11 mouse cellular contexts compared by ENCODE assay signal in genomic region chr9:112213411-112214255, GRCm38 (mm10). TPM values are rescaled to one million over a fixed set of nuclear protein-coding genes. Genes with fewer than 3 reads are reported as not detected.
A peak's percentile ranks its signal among the peaks of the same experiment; 100 is the strongest.
DNase-seq lines count a peak whose midpoint lies in the region; ATAC-seq and TF ChIP-seq lines count a peak whose summit lies in the region.
"Had no signal": no experiment of that assay in that cellular context is flagged by ENCODE, and none has a peak within 500 bp of the region (broad histone marks: within the 10 kb centered on the region; RNA-seq: fewer than 3 reads in every experiment).

No protein-coding gene starts in this region.

- 67% methylated on average over 10 of the region's 10 CpGs for WGBS in hindbrain, postnatal 0 days
- WGBS in hindbrain, embryonic 16.5 days: 69% methylated on average over 10 of the region's 10 CpGs
- WGBS in intestine, embryonic 15.5 days: 41% methylated on average over 10 of the region's 10 CpGs
- WGBS in forebrain, embryonic 16.5 days: 73% methylated on average over 10 of the region's 10 CpGs
- 72% methylated on average over 10 of the region's 10 CpGs for WGBS in hindbrain, embryonic 14.5 days

- no peak overlapping the region for H3K9ac ChIP-seq in hindbrain, postnatal 0 days (replicated peaks; ENCODE audit: low read length)
- H3K9ac ChIP-seq in hindbrain, embryonic 16.5 days (ENCODE audit: low read depth, low read length): no peak overlapping the region
- no peak overlapping the region for H3K9ac ChIP-seq in intestine, embryonic 15.5 days
- H3K9ac ChIP-seq in forebrain, embryonic 16.5 days (replicated peaks; ENCODE audit: low read depth, low read length): no peak overlapping the region
- no peak overlapping the region for H3K9ac ChIP-seq in hindbrain, embryonic 14.5 days
- H3K9ac ChIP-seq: hindbrain, embryonic 15.5 days; neural tube, embryonic 13.5 days had no signal

- H3K36me3 ChIP-seq in hindbrain, postnatal 0 days (ENCODE audit: insufficient read depth, low read length): peaks cover 5% of the 10 kb centered on the region; the same call in 1 of the 2 replicates
- H3K36me3 ChIP-seq in hindbrain, embryonic 16.5 days (ENCODE audit: control insufficient read depth, insufficient read depth, low read length): no peaks in the 10 kb centered on the region
- no peaks in the 10 kb centered on the region for H3K36me3 ChIP-seq in intestine, embryonic 15.5 days
- no peaks in the 10 kb centered on the region for H3K36me3 ChIP-seq in forebrain, embryonic 16.5 days (ENCODE audit: control insufficient read depth, insufficient read depth)
- H3K36me3 ChIP-seq in hindbrain, embryonic 14.5 days (replicated peaks; ENCODE audit: control insufficient read depth, insufficient read depth): 0 out of 2 replicates have a peak, but pooled peaks cover 5% of the 10 kb centered on the region
- H3K36me3 ChIP-seq: hindbrain, embryonic 15.5 days; neural tube, embryonic 13.5 days had no signal

- H3K4me2 ChIP-seq in hindbrain, postnatal 0 days (ENCODE audit: low read depth, low read length): no peak overlapping the region
- no peak overlapping the region for H3K4me2 ChIP-seq in hindbrain, embryonic 16.5 days (ENCODE audit: low read length)
- H3K4me2 ChIP-seq in intestine, embryonic 15.5 days (replicated peaks): no peak overlapping the region
- H3K4me2 ChIP-seq in forebrain, embryonic 16.5 days (ENCODE audit: low read length): no peak overlapping the region
- H3K4me2 ChIP-seq in hindbrain, embryonic 14.5 days (replicated peaks): no peak overlapping the region
- H3K4me2 ChIP-seq: hindbrain, embryonic 15.5 days; neural tube, embryonic 13.5 days had no signal

- H3K27ac ChIP-seq in hindbrain, postnatal 0 days: no peak overlapping the region
- no peak overlapping the region for H3K27ac ChIP-seq in hindbrain, embryonic 16.5 days (ENCODE audit: low read depth, low read length)
- H3K27ac ChIP-seq in intestine, embryonic 15.5 days: no peak overlapping the region
- no peak overlapping the region for H3K27ac ChIP-seq in forebrain, embryonic 16.5 days (ENCODE audit: low read length)
- no peak overlapping the region for H3K27ac ChIP-seq in hindbrain, embryonic 14.5 days
- H3K27ac ChIP-seq: hindbrain, embryonic 15.5 days; neural tube, embryonic 13.5 days had no signal

- ATAC-seq in hindbrain, postnatal 0 days: no peak
- no peak for ATAC-seq in hindbrain, embryonic 16.5 days
- peak; percentile 63 for ATAC-seq in CD4-positive, CD25-positive, alpha-beta regulatory T cell, adult 4 months
- peak; percentile 89 for ATAC-seq in intestine, embryonic 15.5 days
- ATAC-seq in forebrain, embryonic 16.5 days: no peak
- no peak for ATAC-seq in hindbrain, embryonic 14.5 days (ENCODE audit: low FRiP score)

- H3K9me3 ChIP-seq in hindbrain, postnatal 0 days (ENCODE audit: low read length): no peaks in the 10 kb centered on the region
- H3K9me3 ChIP-seq in hindbrain, embryonic 16.5 days (ENCODE audit: control insufficient read depth, low read length): no peaks in the 10 kb centered on the region
- no peaks in the 10 kb centered on the region for H3K9me3 ChIP-seq in intestine, embryonic 15.5 days
- no peaks in the 10 kb centered on the region for H3K9me3 ChIP-seq in forebrain, embryonic 16.5 days (ENCODE audit: control insufficient read depth, low read length)
- H3K9me3 ChIP-seq in hindbrain, embryonic 14.5 days (ENCODE audit: control insufficient read depth, low read length): no peaks in the 10 kb centered on the region
- H3K9me3 ChIP-seq: hindbrain, embryonic 15.5 days; neural tube, embryonic 13.5 days had no signal

- peak; percentile 34 for DNase-seq in hindbrain, postnatal 0 days (ENCODE audit: low spot score)
- DNase-seq in 416B (ENCODE audit: low read depth): peak; percentile 57
- DNase-seq in frontal cortex, postnatal 25 days (ENCODE audit: low spot score in 2 of 2): no peak
- DNase-seq in hindbrain, embryonic 14.5 days (ENCODE audit: low spot score): no peak
- DNase-seq: adrenal gland, postnatal 36 days had no signal

- H3K27me3 ChIP-seq in hindbrain, postnatal 0 days (ENCODE audit: insufficient read depth, low read length): no peaks in the 10 kb centered on the region
- H3K27me3 ChIP-seq in hindbrain, embryonic 16.5 days (replicated peaks; ENCODE audit: control insufficient read depth, insufficient read depth, low read length): no peaks in the 10 kb centered on the region
- H3K27me3 ChIP-seq in intestine, embryonic 15.5 days (replicated peaks): no peaks in the 10 kb centered on the region
- H3K27me3 ChIP-seq in forebrain, embryonic 16.5 days (replicated peaks; ENCODE audit: control insufficient read depth, insufficient read depth, low read length): no peaks in the 10 kb centered on the region
- H3K27me3 ChIP-seq in hindbrain, embryonic 14.5 days (ENCODE audit: control insufficient read depth, insufficient read depth, low read length): no peaks in the 10 kb centered on the region
- H3K27me3 ChIP-seq: hindbrain, embryonic 15.5 days; neural tube, embryonic 13.5 days had no signal

- peak; percentile 50 for TF ChIP-seq CTCF in hindbrain, postnatal 0 days (IDR thresholded peaks at IDR 0.05; ENCODE audit: low read depth)

- H3K4me1 ChIP-seq in hindbrain, postnatal 0 days (ENCODE audit: insufficient read depth, low read length): no peaks in the 10 kb centered on the region
- peaks cover 2% of the 10 kb centered on the region; the same call in 1 of the 2 replicates for H3K4me1 ChIP-seq in hindbrain, embryonic 16.5 days (ENCODE audit: control insufficient read depth, insufficient read depth, low read depth, low read length)
- H3K4me1 ChIP-seq in intestine, embryonic 15.5 days (replicated peaks): no peaks in the 10 kb centered on the region
- peaks cover 2% of the 10 kb centered on the region; the same call in 1 of the 2 replicates for H3K4me1 ChIP-seq in forebrain, embryonic 16.5 days (replicated peaks; ENCODE audit: control insufficient read depth, insufficient read depth, low read length)
- no peaks in the 10 kb centered on the region for H3K4me1 ChIP-seq in hindbrain, embryonic 14.5 days (replicated peaks; ENCODE audit: control insufficient read depth, insufficient read depth, low read length)

- H3K4me3 ChIP-seq in hindbrain, postnatal 0 days (ENCODE audit: low read length): no peak overlapping the region
- H3K4me3 ChIP-seq in hindbrain, embryonic 16.5 days (ENCODE audit: low read length): no peak overlapping the region
- H3K4me3 ChIP-seq in intestine, embryonic 15.5 days (replicated peaks): no peak overlapping the region
- H3K4me3 ChIP-seq in forebrain, embryonic 16.5 days (replicated peaks; ENCODE audit: low read length): no peak overlapping the region
- H3K4me3 ChIP-seq in hindbrain, embryonic 14.5 days (replicated peaks; ENCODE audit: low read length): no peak overlapping the region
- H3K4me3 ChIP-seq: hindbrain, embryonic 15.5 days; neural tube, embryonic 13.5 days had no signal

RNA-seq across cellular contexts. Expression of gene Arpp21, which starts 22.1 kb away (rescaled TPM):
- 80.5 and 88.0 TPM in 2 replicates for total RNA-seq in hindbrain, postnatal 0 days (2014; rRNA removed)
- polyA plus RNA-seq in hindbrain, postnatal 0 days (2015; fragmentation: Nextera tagmentation; extraction: Ambion mirVana): 60.9 and 64.6 TPM in 2 replicates
- 48.2 and 61.8 TPM in 2 replicates for polyA plus RNA-seq in hindbrain, embryonic 16.5 days (2015; fragmentation: Nextera tagmentation; extraction: Ambion mirVana)
- under 1 TPM in 1 of 2 experiments, not detected in 1; 0.36 TPM for polyA plus RNA-seq in CD4-positive, CD25-positive, alpha-beta regulatory T cell, adult 4 months (2017; shearing (Covaris generic))
- polyA plus RNA-seq in intestine, embryonic 15.5 days (2015; fragmentation: Nextera tagmentation; extraction: Ambion mirVana): 0.70 and 1.1 TPM in 2 replicates
- polyA plus RNA-seq in forebrain, embryonic 16.5 days (2015; fragmentation: Nextera tagmentation; extraction: Ambion mirVana): 81.2 and 115 TPM in 2 replicates
- polyA plus RNA-seq in hindbrain, embryonic 14.5 days (2014; fragmentation: Nextera tagmentation; extraction: Ambion mirVana): 29.1 and 40.8 TPM in 2 replicates

Comparison
In these comparisons a context has a peak if more than half of its experiments do, and no peak if none do; other contexts are left out.
1. DNase-seq: peak in hindbrain, postnatal 0 days (single experiment) and 416B (single experiment); none in frontal cortex, postnatal 25 days (0 of 2) and hindbrain, embryonic 14.5 days (single experiment).
2. ATAC-seq: peak in CD4-positive, CD25-positive, alpha-beta regulatory T cell, adult 4 months (single experiment) and intestine, embryonic 15.5 days (single experiment); none in hindbrain, postnatal 0 days (single experiment), hindbrain, embryonic 16.5 days (single experiment), forebrain, embryonic 16.5 days (single experiment) and hindbrain, embryonic 14.5 days (single experiment).
3. RNA of gene Arpp21, which starts 22.1 kb away (polyA plus RNA-seq): 81.2 to 115 TPM in forebrain, embryonic 16.5 days, 48.2 to 61.8 TPM in hindbrain, embryonic 16.5 days, 60.9 to 64.6 TPM in hindbrain, postnatal 0 days and 29.1 to 40.8 TPM in hindbrain, embryonic 14.5 days; 0.70 to 1.1 TPM in intestine, embryonic 15.5 days and 0.36 TPM in CD4-positive, CD25-positive, alpha-beta regulatory T cell, adult 4 months; every median in the first group is over 10 times any median in the second.